Mouse (Mus musculus) limb, embryonic 14.5 days (tissue): ENCODE data around the gene Adra2a. TPM values are rescaled to one million over a fixed set of nuclear protein-coding genes. Genes with fewer than 3 reads are reported as not detected.

Experiments used
- ATAC-seq: fragments of 200-750 bp; cut with Nextera tagmentation; 2 replicates; pipeline ENCODE4 v1.8.0; 2017; ENCODE audit warnings: low read depth, moderate number of reproducible peaks, moderate TSS enrichment; ENCODE audit not compliant: low FRiP score
- DNase-seq: peaks from one replicate; pipeline ENCODE4 v3.0.0-alpha.2; 2015; ENCODE audit warnings: low spot score
- H3K27ac ChIP-seq: fragments of 300-500 bp; sonication (generic); replicated peaks from 2 replicates; pipeline ENCODE4 v1.5.1; 2014; ENCODE audit warnings: low read depth, mild to moderate bottlenecking, low read length, moderate library complexity, mixed read lengths
- H3K27me3 ChIP-seq: fragments of 300-500 bp; sonication (generic); 2 replicates; pipeline ENCODE4 v1.6.1; 2014; ENCODE audit warnings: low read length, mixed read lengths; ENCODE audit not compliant: control insufficient read depth, insufficient read depth
- H3K36me3 ChIP-seq: fragments of 300-500 bp; sonication (generic); 2 replicates; pipeline ENCODE4 v1.6.1; 2014; ENCODE audit warnings: mild to moderate bottlenecking, low read length, moderate library complexity, mixed read lengths; ENCODE audit not compliant: control insufficient read depth, insufficient read depth
- H3K4me1 ChIP-seq: fragments of 300-500 bp; sonication (generic); 2 replicates; pipeline ENCODE4 v1.6.1; 2014; ENCODE audit warnings: antibody characterized with exemption, low read length, mixed read lengths; ENCODE audit not compliant: control insufficient read depth, insufficient read depth
- H3K4me2 ChIP-seq: fragments of 300-500 bp; sonication (generic); replicated peaks from 2 replicates; pipeline ENCODE4 v1.6.1; 2014; ENCODE audit warnings: low read depth, mild to moderate bottlenecking, low read length, moderate library complexity; ENCODE audit not compliant: severe bottlenecking
- H3K4me3 ChIP-seq: fragments of 300-500 bp; sonication (generic); replicated peaks from 2 replicates; pipeline ENCODE4 v1.5.1; 2014; ENCODE audit warnings: low read length
- H3K9ac ChIP-seq: fragments of 300-500 bp; sonication (generic); 2 replicates; pipeline ENCODE4 v1.6.1; 2014; ENCODE audit warnings: mild to moderate bottlenecking, low read depth, low read length, moderate library complexity; ENCODE audit not compliant: severe bottlenecking
- H3K9me3 ChIP-seq: fragments of 300-500 bp; sonication (generic); 2 replicates; pipeline ENCODE4 v1.6.1; 2016; ENCODE audit warnings: low read length; ENCODE audit not compliant: control insufficient read depth
- POLR2A ChIP-seq: fragments of 200-500 bp; IDR thresholded peaks from 2 replicates; pipeline ENCODE4 v1.8.0; 2012; ENCODE audit warnings: inconsistent platforms, mild to moderate bottlenecking, moderate library complexity, borderline replicate concordance; ENCODE audit not compliant: insufficient read depth, insufficient read length; ENCODE audit errors: extremely low read depth
- WGBS: fragments of 180-500 bp; shearing (Covaris S2); extraction: QIAGEN DNeasy Blood & Tissue Kit; methylation state at CpG from one replicate; pipeline ENCODE4 v1.1.7; 2014; 5-methylcytosine and 5-hydroxymethylcytosine counted together
- polyA plus RNA-seq, 2 experiments: library from polyadenylated mRNA; depleted of rRNA in 1 of 2; stranded (reverse) in 1 of 2; unstranded in 1 of 2; fragments of >200 nt; fragmentation: Nextera tagmentation in 1 of 2; extraction: Ambion mirVana in 1 of 2; gene quantifications; 2 replicates each; pipeline versions ENCODE4 v1.2.1 to v1.2.3; 2012 to 2014

Gene Adra2a
- polyA plus RNA-seq, 2 experiments = 1.2 to 3.7 TPM

DNA sequence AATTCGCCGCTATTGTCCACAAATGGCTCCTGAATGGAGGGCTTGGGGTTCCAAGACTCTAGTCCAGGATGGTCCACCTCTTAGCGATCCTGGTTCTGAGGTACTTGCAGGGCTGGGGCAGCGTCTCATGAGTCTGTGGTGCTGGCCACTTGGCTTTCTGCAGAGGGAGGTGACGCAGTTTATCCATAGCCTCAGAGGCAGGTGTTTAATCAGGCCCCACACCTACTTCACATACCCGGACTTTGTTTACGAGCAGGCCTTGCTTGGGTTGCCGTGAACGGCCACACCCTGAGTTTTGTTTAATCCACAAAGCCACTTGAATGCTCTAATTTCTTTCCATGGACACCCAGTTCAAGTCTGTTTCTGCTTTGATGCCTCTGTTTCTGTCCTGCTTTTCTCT, 37.4 kb downstream of the Adra2a start:
- WGBS = 82% methylated on average over 9 of the region's 9 CpGs
- Histone ChIP-seq H3K36me3 (no peaks in the 10 kb centered on the region), H3K9me3 (no peaks in the 10 kb centered on the region), H3K4me2 (no peak overlapping the region), H3K27me3 (no peaks in the 10 kb centered on the region), H3K9ac (no peak overlapping the region), H3K4me1 (no peaks in the 10 kb centered on the region), H3K27ac (no peak overlapping the region), H3K4me3 (no peak overlapping the region)
- no peak for ATAC-seq
- no peak for TF ChIP-seq POLR2A
- DNase-seq = no peak

GRCm38 (mm10) chr19:54081716-54082165, 37.8 kb downstream of the Adra2a start:
- Histone ChIP-seq H3K4me3 (no peak overlapping the region), H3K4me1 (no peaks in the 10 kb centered on the region), H3K4me2 (no peak overlapping the region), H3K9ac (no peak overlapping the region), H3K9me3 (no peaks in the 10 kb centered on the region), H3K27ac (no peak overlapping the region), H3K36me3 (no peaks in the 10 kb centered on the region), H3K27me3 (no peaks in the 10 kb centered on the region)
- 83% methylated on average over 9 of the region's 9 CpGs for WGBS
- ATAC-seq (no peak), DNase-seq (no peak)
- no peak for TF ChIP-seq POLR2A

GRCm38 (mm10) chr19:54087319-54087718, 43.4 kb downstream of the Adra2a start:
- no peaks in the 10 kb centered on the region for H3K36me3 ChIP-seq
- H3K9ac ChIP-seq = no peak overlapping the region
- DNase-seq (no peak), ATAC-seq (no peak)
- H3K4me1 ChIP-seq = no peaks in the 10 kb centered on the region
- H3K9me3 ChIP-seq = no peaks in the 10 kb centered on the region
- WGBS = 53% methylated on average over 10 of the region's 10 CpGs
- H3K27me3 ChIP-seq = no peaks in the 10 kb centered on the region
- TF ChIP-seq POLR2A = no peak
- H3K4me2 ChIP-seq = no peak overlapping the region
- H3K27ac ChIP-seq = no peak overlapping the region
- no peak overlapping the region for H3K4me3 ChIP-seq

GRCm38 (mm10) chr19:54093599-54093998, 49.6 kb downstream of the Adra2a start:
- no peak overlapping the region for H3K9ac ChIP-seq
- 81% methylated on average over 3 of the region's 3 CpGs for WGBS
- no peaks in the 10 kb centered on the region for H3K36me3 ChIP-seq
- H3K4me3 ChIP-seq = no peak overlapping the region
- H3K4me2 ChIP-seq = no peak overlapping the region
- TF ChIP-seq POLR2A = no peak
- no peak overlapping the region for H3K27ac ChIP-seq
- ATAC-seq = no peak
- H3K27me3 ChIP-seq = no peaks in the 10 kb centered on the region
- H3K9me3 ChIP-seq = no peaks in the 10 kb centered on the region
- 0 out of 2 replicates have a peak, but pooled peaks cover 4% of the 10 kb centered on the region for H3K4me1 ChIP-seq
- no peak for DNase-seq

DNA sequence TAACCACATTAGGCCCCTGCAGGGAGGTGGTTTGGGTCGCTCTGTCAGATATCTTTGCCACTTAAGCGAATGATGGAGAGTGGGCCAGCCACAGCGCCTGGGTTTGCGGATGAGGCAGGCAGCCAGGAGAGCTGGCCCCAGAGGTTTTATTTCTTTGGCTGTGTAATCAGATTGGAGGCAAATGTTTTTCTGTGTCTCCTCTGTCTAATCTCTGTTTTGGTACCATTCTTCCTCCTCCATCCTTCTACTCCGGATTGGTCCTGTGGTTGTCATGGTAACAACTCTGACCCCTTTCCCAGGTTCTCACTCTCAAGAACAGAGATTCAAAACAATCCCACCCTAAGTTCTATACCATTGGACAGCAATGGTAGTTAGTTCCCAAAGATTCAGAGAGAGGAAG, 51.8 kb downstream of the Adra2a start:
- 77% methylated on average over 5 of the region's 5 CpGs for WGBS
- Histone ChIP-seq H3K27me3 (no peaks in the 10 kb centered on the region), H3K4me1 (0 out of 2 replicates have a peak, but pooled peaks cover 4% of the 10 kb centered on the region), H3K4me2 (no peak overlapping the region), H3K4me3 (no peak overlapping the region), H3K9me3 (no peaks in the 10 kb centered on the region), H3K36me3 (no peaks in the 10 kb centered on the region), H3K9ac (no peak overlapping the region), H3K27ac (no peak overlapping the region)
- DNase-seq (no peak), ATAC-seq (no peak)
- TF ChIP-seq POLR2A = no peak

DNA sequence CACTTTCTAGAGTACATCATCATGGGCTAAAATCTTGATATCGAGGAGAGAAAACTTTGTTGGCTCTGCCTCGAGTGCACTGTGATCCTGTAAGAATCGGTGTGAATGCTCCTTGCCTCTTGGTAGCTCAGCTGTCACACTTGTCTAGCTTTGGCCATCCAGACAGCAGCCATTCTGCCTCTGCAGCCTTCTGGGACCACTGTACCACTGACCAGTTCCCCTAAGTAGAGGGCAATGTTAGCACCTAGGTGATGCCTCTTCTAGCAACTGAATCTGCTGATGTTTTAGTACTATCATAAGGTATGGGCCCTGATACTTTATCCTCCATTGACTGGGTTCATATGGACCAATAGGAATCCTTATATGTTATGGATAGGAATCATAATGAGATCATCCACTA, 54.4 kb downstream of the Adra2a start:
- DNase-seq (no peak), ATAC-seq (no peak)
- H3K4me2 ChIP-seq = no peak overlapping the region
- no peaks in the 10 kb centered on the region for H3K9me3 ChIP-seq
- H3K36me3 ChIP-seq = no peaks in the 10 kb centered on the region
- no peak overlapping the region for H3K4me3 ChIP-seq
- 0 out of 2 replicates have a peak, but pooled peaks cover 4% of the 10 kb centered on the region for H3K4me1 ChIP-seq
- no peak overlapping the region for H3K9ac ChIP-seq
- no peaks in the 10 kb centered on the region for H3K27me3 ChIP-seq
- no peak for TF ChIP-seq POLR2A
- no peak overlapping the region for H3K27ac ChIP-seq
- WGBS = 83% methylated on average over 3 of the region's 3 CpGs

Other genes starting within 250 kb of the Adra2a start
- gene Pdcd4, start 151.9 kb upstream of the Adra2a start, polyA plus RNA-seq (2012; rRNA removed) = 23.3 and 43.3 TPM in 2 replicates
- gene Pdcd4, start 151.9 kb upstream of the Adra2a start, polyA plus RNA-seq (2014; fragmentation: Nextera tagmentation; extraction: Ambion mirVana) = 96.4 and 109 TPM in 2 replicates
- gene Shoc2, start 99.8 kb upstream of the Adra2a start, polyA plus RNA-seq (2012; rRNA removed) = 26.9 and 29.2 TPM in 2 replicates
- gene Shoc2, start 99.8 kb upstream of the Adra2a start, polyA plus RNA-seq (2014; fragmentation: Nextera tagmentation; extraction: Ambion mirVana) = 44.8 and 48.2 TPM in 2 replicates
- gene Bbip1, start 99.5 kb upstream of the Adra2a start, polyA plus RNA-seq (2012; rRNA removed) = 34.6 and 57.2 TPM in 2 replicates
- 78.8 and 84.1 TPM in 2 replicates for gene Bbip1, start 99.5 kb upstream of the Adra2a start, polyA plus RNA-seq (2014; fragmentation: Nextera tagmentation; extraction: Ambion mirVana)